Mouse (Mus musculus): ENCODE data around the gene Slc4a3. TPM values are rescaled to one million over a fixed set of nuclear protein-coding genes. Genes with fewer than 3 reads are reported as not detected.

The Slc4a3 gene
- polyA plus RNA-seq, 1 experiment, result 21.2 TPM

- Histone ChIP-seq H3K27ac (ENCODE audit: control insufficient read depth, insufficient read depth, low read length) (no peak overlapping the region), H3K27me3 (ENCODE audit: control insufficient read depth, insufficient read depth, low read length) (no peaks in the 10 kb centered on the region), H3K4me3 (ENCODE audit: control insufficient read depth, insufficient read depth, low read length) (no peak overlapping the region), H3K4me1 (replicated peaks; ENCODE audit: control insufficient read depth, insufficient read depth, low read length) (no peaks in the 10 kb centered on the region), H3K36me3 (ENCODE audit: control insufficient read depth, insufficient read depth, low read length) (no peaks in the 10 kb centered on the region)
- TF ChIP-seq POLR2A (IDR thresholded peaks at IDR 0.05; ENCODE audit: control insufficient read depth, extremely low read depth, insufficient read depth, low read length, poor library complexity) (no peak), CTCF (IDR thresholded peaks at IDR 0.05; ENCODE audit: borderline replicate concordance, control insufficient read depth, extremely low read depth, insufficient read depth, low read length, poor library complexity) (no peak)
- WGBS, result 92% methylated on average over 7 of the region's 7 CpGs
- no peak for DNase-seq
Measured at GRCm38 (mm10) chr1:75608225-75608624, 62.2 kb downstream of the Slc4a3 start.

GRCm38 (mm10) chr1:75608625-75609263 lies 62.7 kb downstream of the Slc4a3 start:
- Histone ChIP-seq H3K27ac (ENCODE audit: control insufficient read depth, insufficient read depth, low read length) (no peak overlapping the region), H3K27me3 (ENCODE audit: control insufficient read depth, insufficient read depth, low read length) (no peaks in the 10 kb centered on the region), H3K4me3 (ENCODE audit: control insufficient read depth, insufficient read depth, low read length) (no peak overlapping the region), H3K36me3 (ENCODE audit: control insufficient read depth, insufficient read depth, low read length) (no peaks in the 10 kb centered on the region), H3K4me1 (replicated peaks; ENCODE audit: control insufficient read depth, insufficient read depth, low read length) (no peaks in the 10 kb centered on the region)
- no peak for TF ChIP-seq CTCF (IDR thresholded peaks at IDR 0.05; ENCODE audit: borderline replicate concordance, control insufficient read depth, extremely low read depth, insufficient read depth, low read length, poor library complexity)
- TF ChIP-seq POLR2A (IDR thresholded peaks at IDR 0.05; ENCODE audit: control insufficient read depth, extremely low read depth, insufficient read depth, low read length, poor library complexity), result no peak
- WGBS, result 83% methylated on average over 11 of the region's 11 CpGs
- DNase-seq, result no peak

- Histone ChIP-seq H3K27me3 (ENCODE audit: control insufficient read depth, insufficient read depth, low read length) (no peaks in the 10 kb centered on the region), H3K4me1 (replicated peaks; ENCODE audit: control insufficient read depth, insufficient read depth, low read length) (no peaks in the 10 kb centered on the region), H3K4me3 (ENCODE audit: control insufficient read depth, insufficient read depth, low read length) (no peak overlapping the region), H3K36me3 (ENCODE audit: control insufficient read depth, insufficient read depth, low read length) (no peaks in the 10 kb centered on the region), H3K27ac (ENCODE audit: control insufficient read depth, insufficient read depth, low read length) (no peak overlapping the region)
- TF ChIP-seq POLR2A (IDR thresholded peaks at IDR 0.05; ENCODE audit: control insufficient read depth, extremely low read depth, insufficient read depth, low read length, poor library complexity) (no peak), CTCF (IDR thresholded peaks at IDR 0.05; ENCODE audit: borderline replicate concordance, control insufficient read depth, extremely low read depth, insufficient read depth, low read length, poor library complexity) (no peak)
- DNase-seq, result no peak
- WGBS, result 92% methylated on average over 9 of the region's 9 CpGs
Measured at GRCm38 (mm10) chr1:75609264-75609662, 63.2 kb downstream of the Slc4a3 start.

- Histone ChIP-seq H3K27me3 (ENCODE audit: control insufficient read depth, insufficient read depth, low read length) (no peaks in the 10 kb centered on the region), H3K4me3 (ENCODE audit: control insufficient read depth, insufficient read depth, low read length) (no peak overlapping the region), H3K36me3 (ENCODE audit: control insufficient read depth, insufficient read depth, low read length) (no peaks in the 10 kb centered on the region), H3K4me1 (replicated peaks; ENCODE audit: control insufficient read depth, insufficient read depth, low read length) (no peaks in the 10 kb centered on the region), H3K27ac (ENCODE audit: control insufficient read depth, insufficient read depth, low read length) (no peak overlapping the region)
- DNase-seq, result no peak
- TF ChIP-seq POLR2A (IDR thresholded peaks at IDR 0.05; ENCODE audit: control insufficient read depth, extremely low read depth, insufficient read depth, low read length, poor library complexity), result no peak
- no peak for TF ChIP-seq CTCF (IDR thresholded peaks at IDR 0.05; ENCODE audit: borderline replicate concordance, control insufficient read depth, extremely low read depth, insufficient read depth, low read length, poor library complexity)
- WGBS, result 82% methylated on average over 8 of the region's 8 CpGs
Measured at GRCm38 (mm10) chr1:75610553-75610952, 64.5 kb downstream of the Slc4a3 start.

Other genes starting within 250 kb of the Slc4a3 start
- gene Dnpep, start 228.3 kb upstream of the Slc4a3 start, polyA plus RNA-seq (2012; rRNA removed), result 112 and 132 TPM in 2 replicates
- 6.8 and 31.6 TPM in 2 replicates for gene Des, start 185.9 kb upstream of the Slc4a3 start, polyA plus RNA-seq (2012; rRNA removed)
- gene Speg, start 171.0 kb upstream of the Slc4a3 start, polyA plus RNA-seq (2012; rRNA removed), result 11.0 and 12.1 TPM in 2 replicates
- gene Gmppa, start 110.3 kb upstream of the Slc4a3 start, polyA plus RNA-seq (2012; rRNA removed), result 102 and 128 TPM in 2 replicates
- 0.05 TPM in 2 replicates for gene Asic4, start 95.8 kb upstream of the Slc4a3 start, polyA plus RNA-seq (2012; rRNA removed)
- 38.7 and 43.7 TPM in 2 replicates for gene Chpf, start 67.0 kb upstream of the Slc4a3 start, polyA plus RNA-seq (2012; rRNA removed)
- gene Tmem198, start 66.7 kb upstream of the Slc4a3 start, polyA plus RNA-seq (2012; rRNA removed), result 3.0 and 3.5 TPM in 2 replicates
- 17.9 and 23.1 TPM in 2 replicates for gene Obsl1, start 39.8 kb upstream of the Slc4a3 start, polyA plus RNA-seq (2012; rRNA removed)
- gene Inha, start 39.2 kb upstream of the Slc4a3 start, polyA plus RNA-seq (2012; rRNA removed), result 9.6 and 19.9 TPM in 2 replicates
- gene Stk11ip, start 24.7 kb upstream of the Slc4a3 start, polyA plus RNA-seq (2012; rRNA removed), result 73.2 and 93.0 TPM in 2 replicates

Measured in thymus, adult 2 months (tissue).